Mouse (Mus musculus) small intestine, adult 2 months (tissue): ENCODE data around the gene Clpsl2. TPM values are rescaled to one million over a fixed set of nuclear protein-coding genes. Genes with fewer than 3 reads are reported as not detected.

ENCODE experiments used
- H3K27ac ChIP-seq: fragments of 200-500 bp; 2 replicates; pipeline ENCODE4 v1.5.1; 2012; ENCODE audit warnings: low read depth, low read length, control low read depth, inconsistent platforms; ENCODE audit not compliant: insufficient read depth
- H3K27me3 ChIP-seq: fragments of 200-500 bp; 2 replicates; pipeline ENCODE4 v1.6.1; 2012; ENCODE audit warnings: mild to moderate bottlenecking, moderate library complexity, low read length, inconsistent platforms; ENCODE audit not compliant: control insufficient read depth, insufficient read depth
- H3K36me3 ChIP-seq: fragments of 200-500 bp; 2 replicates; pipeline ENCODE4 v1.6.1; 2012; ENCODE audit warnings: mild to moderate bottlenecking, low read length, control low read depth, inconsistent platforms; ENCODE audit not compliant: control insufficient read depth, insufficient read depth
- H3K4me1 ChIP-seq: fragments of 200-500 bp; 2 replicates; pipeline ENCODE4 v1.6.1; 2012; ENCODE audit warnings: low read length, inconsistent platforms, mixed read lengths; ENCODE audit not compliant: control insufficient read depth, insufficient read depth, insufficient read length
- H3K4me3 ChIP-seq: fragments of 200-500 bp; 2 replicates; pipeline ENCODE4 v1.5.1; 2012; ENCODE audit warnings: low read depth, mild to moderate bottlenecking, control low read depth, inconsistent platforms, low read length, moderate library complexity
- CTCF ChIP-seq: fragments of 200-500 bp; IDR thresholded peaks from 2 replicates; pipeline ENCODE4 v1.5.1; 2012; ENCODE audit warnings: low read depth, mild to moderate bottlenecking, control low read depth, inconsistent platforms, low read length, moderate library complexity, mixed read lengths; ENCODE audit not compliant: insufficient replicate concordance, insufficient read length; ENCODE audit errors: extremely low read depth
- POLR2A ChIP-seq: fragments of 200-500 bp; IDR thresholded peaks from 2 replicates; pipeline ENCODE4 v1.6.1; 2012; ENCODE audit warnings: low read depth, mild to moderate bottlenecking, control low read depth, inconsistent platforms, low read length, moderate library complexity
- WGBS: fragments of 180-500 bp; shearing (Covaris S2); methylation state at CpG from one replicate; pipeline ENCODE4 v1.1.7; 2018; 5-methylcytosine and 5-hydroxymethylcytosine counted together
- polyA plus RNA-seq: library from polyadenylated mRNA; depleted of rRNA; stranded (reverse); fragments of >200 nt; gene quantifications from 2 replicates; pipeline ENCODE4 v1.2.3, GENCODE M21; 2012

Gene Clpsl2
- polyA plus RNA-seq, 1 experiment, result not detected

DNA sequence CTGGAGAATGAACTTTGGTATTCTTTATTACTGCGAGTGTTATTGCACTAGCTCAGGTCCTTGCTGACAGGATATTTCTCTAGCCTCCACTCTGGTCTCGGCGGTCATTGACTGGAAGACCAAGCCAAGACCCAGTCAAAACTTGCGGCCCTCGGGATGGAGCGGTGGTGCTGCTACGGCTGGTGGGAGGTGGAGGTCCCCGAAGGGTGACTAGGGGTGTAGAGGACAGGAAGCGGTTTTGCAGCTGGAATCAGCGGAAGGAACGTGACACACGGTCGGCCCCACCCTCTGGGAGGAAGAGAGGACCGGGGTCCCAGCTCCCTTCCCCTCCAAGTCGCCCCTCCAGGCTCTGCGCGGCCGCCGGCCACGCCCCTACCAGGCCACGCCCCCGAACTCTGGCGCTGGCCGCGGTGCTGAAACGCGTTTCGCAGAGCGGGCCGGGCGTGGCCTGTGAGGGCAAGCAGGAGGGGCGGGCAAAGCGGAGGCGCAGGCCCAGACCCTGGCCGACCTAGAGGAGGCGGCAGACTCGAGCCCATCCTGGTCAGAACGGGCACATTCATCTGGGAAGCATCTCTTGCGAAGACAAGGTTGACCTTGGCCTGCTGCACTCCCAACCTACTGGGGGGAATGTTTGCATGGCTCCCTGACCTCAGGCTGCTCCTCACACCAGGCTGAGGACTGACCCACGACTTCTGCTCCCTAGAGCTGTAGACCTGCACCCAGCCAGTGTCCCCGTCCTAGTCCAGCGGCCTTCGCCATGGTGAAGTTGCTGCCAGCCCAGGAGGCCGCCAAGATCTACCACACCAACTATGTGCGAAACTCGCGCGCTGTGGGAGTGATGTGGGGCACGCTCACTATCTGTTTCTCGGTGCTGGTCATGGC lies 26.3 kb downstream of the Clpsl2 start, which contains the start of gene Lhfpl5:
Gene Lhfpl5, plus strand, starts transcription at position 398 of the 882 bp plus-strand sequence.
- peaks cover 9% of the 10 kb centered on the region for H3K4me1 ChIP-seq

GRCm38 (mm10) chr17:28580396-28580795 lies 31.2 kb downstream of the Clpsl2 start:
- no peaks in the 10 kb centered on the region for H3K27me3 ChIP-seq
- WGBS, result 6% methylated on average over 9 of the region's 9 CpGs
- H3K36me3 ChIP-seq, result no peaks in the 10 kb centered on the region
- peaks cover 6% of the 10 kb centered on the region for H3K4me1 ChIP-seq
- TF ChIP-seq POLR2A, result no peak
- no peak for TF ChIP-seq CTCF
- no peak overlapping the region for H3K27ac ChIP-seq
- H3K4me3 ChIP-seq, result no peak overlapping the region

More for the DNA sequence above, 26.3 kb downstream of the Clpsl2 start, which contains the start of gene Lhfpl5:
- Histone ChIP-seq H3K27me3 (no peaks in the 10 kb centered on the region), H3K36me3 (no peaks in the 10 kb centered on the region), H3K27ac (no peak within 1 kb of the TSS), H3K4me3 (peak within 1 kb of the TSS; percentile 30)
- 15% methylated on average over 50 of the region's 50 CpGs for WGBS
- TF ChIP-seq CTCF (no peak), POLR2A (no peak)

GRCm38 (mm10) chr17:28581056-28581455 lies 31.8 kb downstream of the Clpsl2 start:
- 57% methylated on average over 2 of the region's 2 CpGs for WGBS
- TF ChIP-seq POLR2A (no peak), CTCF (no peak)

DNA sequence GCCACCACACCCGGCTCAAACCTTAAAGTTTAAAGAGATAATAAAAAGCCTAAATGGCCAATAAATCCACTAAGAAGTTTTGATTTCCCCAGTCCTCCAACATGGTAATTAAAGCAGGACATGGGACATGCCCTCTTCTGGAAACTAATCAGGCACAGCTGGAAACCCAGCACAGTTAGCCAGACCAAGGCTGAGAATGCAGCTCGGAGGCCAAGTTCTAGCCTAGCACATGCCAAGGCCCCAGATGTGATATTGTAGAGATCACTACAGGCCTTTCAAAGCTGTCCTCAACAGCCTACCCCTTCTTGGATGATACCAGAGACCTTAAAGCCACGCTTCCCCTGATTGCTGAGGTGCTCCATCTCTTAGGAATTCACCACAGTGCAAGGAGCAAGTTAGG lies 37.3 kb downstream of the Clpsl2 start:
- no peaks in the 10 kb centered on the region for H3K4me1 ChIP-seq
- peaks cover 31% of the 10 kb centered on the region for H3K36me3 ChIP-seq
- H3K27me3 ChIP-seq, result no peaks in the 10 kb centered on the region
- TF ChIP-seq POLR2A (no peak), CTCF (no peak)
- 66% methylated on average over 3 of the region's 3 CpGs for WGBS
- H3K4me3 ChIP-seq, result no peak overlapping the region
- H3K27ac ChIP-seq, result no peak overlapping the region

More at GRCm38 (mm10) chr17:28581056-28581455, 31.8 kb downstream of the Clpsl2 start:
- Histone ChIP-seq H3K4me3 (no peak overlapping the region), H3K27ac (no peak overlapping the region), H3K36me3 (no peaks in the 10 kb centered on the region), H3K4me1 (no peaks in the 10 kb centered on the region), H3K27me3 (no peaks in the 10 kb centered on the region)

DNA sequence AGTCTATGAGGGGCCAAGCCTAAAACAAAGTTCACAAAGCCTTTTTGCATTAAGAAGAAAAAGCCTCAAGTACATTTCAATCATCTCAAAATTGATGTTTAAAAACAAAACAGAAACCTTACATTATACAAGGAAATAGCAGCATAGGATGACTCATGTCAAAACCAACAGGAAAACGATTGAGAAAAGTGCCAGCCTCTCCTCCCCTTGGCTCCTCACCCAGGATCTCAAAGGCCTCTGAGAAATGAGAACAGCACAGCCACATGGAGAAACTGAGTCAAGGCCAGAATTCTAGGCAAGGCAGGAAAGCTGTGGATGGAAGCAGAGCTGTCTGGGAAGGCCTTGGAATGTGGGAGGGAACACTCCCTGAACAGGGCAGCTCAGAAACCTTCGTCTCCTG lies 39.4 kb downstream of the Clpsl2 start:
- H3K27me3 ChIP-seq, result no peaks in the 10 kb centered on the region
- no peak overlapping the region for H3K27ac ChIP-seq
- 51% methylated on average over 2 of the region's 2 CpGs for WGBS

DNA sequence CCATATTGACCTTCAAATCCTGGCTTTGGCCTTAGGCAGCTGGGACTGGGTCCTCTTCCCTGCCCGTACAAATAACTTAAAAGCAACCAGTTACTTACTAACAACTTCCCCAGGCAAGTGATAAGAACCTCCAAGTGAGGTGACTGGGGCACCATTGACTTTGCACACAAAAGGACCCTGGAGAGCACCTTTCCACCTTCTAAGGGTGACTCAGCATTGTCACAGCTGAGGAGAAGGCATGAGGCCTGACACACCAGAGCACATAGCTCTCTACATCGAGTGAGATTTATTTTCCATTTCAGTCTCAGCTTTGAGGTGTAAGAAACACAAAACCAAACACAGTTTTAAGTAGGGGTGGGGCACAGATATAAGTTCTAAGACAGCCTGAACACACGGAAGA lies 41.4 kb downstream of the Clpsl2 start:
- 67% methylated on average over 3 of the region's 3 CpGs for WGBS
- Histone ChIP-seq H3K4me1 (no peaks in the 10 kb centered on the region), H3K36me3 (peaks cover 57% of the 10 kb centered on the region), H3K27me3 (no peaks in the 10 kb centered on the region), H3K4me3 (no peak overlapping the region), H3K27ac (no peak overlapping the region)
- TF ChIP-seq POLR2A (no peak), CTCF (no peak)

More for the DNA sequence above, 39.4 kb downstream of the Clpsl2 start:
- H3K36me3 ChIP-seq, result peaks cover 49% of the 10 kb centered on the region
- no peak overlapping the region for H3K4me3 ChIP-seq
- H3K4me1 ChIP-seq, result no peaks in the 10 kb centered on the region
- TF ChIP-seq CTCF (no peak), POLR2A (no peak)

- Histone ChIP-seq H3K4me3 (no peak overlapping the region), H3K27me3 (no peaks in the 10 kb centered on the region), H3K36me3 (peaks cover 62% of the 10 kb centered on the region), H3K27ac (no peak overlapping the region), H3K4me1 (no peaks in the 10 kb centered on the region)
- no peak for TF ChIP-seq POLR2A
- no peak for TF ChIP-seq CTCF
- WGBS, result 83% methylated on average over 5 of the region's 5 CpGs
Observed at GRCm38 (mm10) chr17:28591476-28591875, 42.3 kb downstream of the Clpsl2 start.
